Mouse (Mus musculus): ENCODE results near the gene Srp68.

Srp68 gene

DNA sequence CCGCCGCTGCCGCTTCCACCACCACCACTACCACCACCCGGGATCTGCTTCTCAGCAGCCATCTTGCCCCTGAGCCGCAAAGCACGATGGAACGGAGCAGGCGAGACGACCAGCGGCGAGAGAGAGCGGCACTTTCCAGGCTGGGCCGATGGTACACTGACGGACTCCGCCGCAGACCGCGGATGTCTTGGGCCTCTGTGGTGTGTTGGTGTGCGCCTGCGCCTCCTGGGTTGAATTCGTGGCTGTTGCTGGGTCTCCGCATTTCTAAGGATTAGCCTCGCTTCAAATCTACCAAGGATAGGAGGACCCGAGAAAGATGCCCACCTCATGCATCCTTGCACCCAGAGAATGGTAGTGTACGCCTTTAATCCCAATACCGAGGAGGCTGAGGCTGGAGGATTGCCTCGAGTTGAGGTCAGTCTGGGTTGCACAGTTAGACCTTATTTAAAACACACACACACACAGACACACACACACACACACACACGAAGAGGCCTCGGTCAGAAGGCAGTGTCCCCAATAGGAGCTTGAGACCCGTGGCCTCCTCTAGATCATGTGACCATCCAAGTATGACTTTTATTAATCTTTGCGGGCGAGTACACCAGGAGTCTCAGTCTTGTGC lies at the start of gene Srp68:
TSS of gene Srp68 (minus strand) at position 173 of the 622 bp plus-strand sequence.
- peak; percentile 96 to 97 for DNase-seq

GRCm38 (mm10) chr11:116318719-116319659 lies 45.0 kb upstream of the Srp68 start:
- DNase-seq, result peak; percentile 82 to 92

DNA sequence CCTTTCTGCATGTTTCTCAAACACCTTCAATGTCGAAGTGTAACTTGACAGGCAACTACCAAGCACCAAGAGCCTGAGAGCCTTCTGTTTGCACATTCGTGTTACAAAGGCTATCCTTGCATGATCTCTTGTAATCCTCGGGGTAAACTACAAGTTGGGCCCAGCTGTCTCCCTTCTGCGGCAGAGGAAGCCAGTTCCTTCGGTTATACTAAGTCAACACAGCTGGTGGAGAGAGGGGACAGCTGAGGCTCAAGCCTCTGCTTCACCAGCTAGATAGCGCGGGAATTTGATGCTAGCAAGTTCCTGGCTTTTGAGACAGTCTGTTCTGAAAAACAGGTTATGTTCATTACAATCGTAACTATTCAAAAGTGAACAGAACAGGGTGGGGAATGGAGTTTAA lies 38.3 kb upstream of the Srp68 start:
- DNase-seq, result no peak

- DNase-seq, result no peak
These were observed 37.2 kb upstream of the Srp68 start for GRCm38 (mm10) chr11:116311169-116311568.

GRCm38 (mm10) chr11:116309601-116310000 lies 35.6 kb upstream of the Srp68 start:
- DNase-seq, result no peak

GRCm38 (mm10) chr11:116307762-116308531 lies 33.9 kb upstream of the Srp68 start:
- DNase-seq, result peak in 1 of 2 experiments; percentile 12

GRCm38 (mm10) chr11:116307019-116307725 lies 33.2 kb upstream of the Srp68 start, which contains the start of gene Exoc7:
Exoc7 (minus strand) TSS chr11:116307233.
- no peak for DNase-seq

DNA sequence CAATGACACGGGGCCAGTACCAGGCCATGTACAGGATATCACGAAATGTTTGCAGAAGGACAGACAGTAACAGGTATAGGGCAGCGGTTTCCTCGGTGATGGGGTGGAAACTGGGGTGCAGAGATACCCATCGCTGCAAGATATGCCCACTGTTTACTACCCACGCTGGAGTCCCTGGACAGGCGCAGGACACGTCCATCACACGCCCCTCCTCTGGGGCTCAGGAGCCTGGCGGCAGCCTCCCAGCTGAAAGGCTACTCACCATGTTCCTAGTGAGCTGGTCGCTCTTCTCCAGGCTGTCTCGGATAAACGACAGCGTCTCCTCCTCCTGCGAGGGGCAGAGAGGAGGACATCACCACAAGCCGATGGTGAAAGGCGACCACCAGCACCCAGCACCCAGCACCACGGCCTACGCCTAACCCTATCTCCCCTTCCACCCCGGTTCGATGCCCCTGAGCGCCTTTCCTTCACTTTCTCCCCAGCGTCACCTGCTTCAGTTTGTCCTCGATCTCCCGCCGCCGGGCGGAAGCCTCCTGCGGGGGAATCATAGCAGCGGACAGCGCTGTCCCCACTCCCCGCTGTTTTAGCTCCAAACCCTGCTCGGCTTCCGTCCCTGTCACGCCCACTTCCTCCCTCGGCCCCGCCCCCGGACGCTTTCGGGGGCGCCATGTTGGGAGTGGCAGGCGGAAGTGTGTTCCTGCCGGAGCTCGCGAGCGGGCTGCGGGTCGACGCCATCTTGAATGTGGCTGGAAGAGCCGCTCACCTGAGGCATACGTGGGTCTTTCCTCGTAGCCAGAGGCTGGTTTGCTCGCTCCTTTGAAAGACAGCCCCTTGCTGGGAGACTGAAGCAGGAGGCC lies 32.3 kb upstream of the Srp68 start:
- peak; percentile 91 for DNase-seq

DNA sequence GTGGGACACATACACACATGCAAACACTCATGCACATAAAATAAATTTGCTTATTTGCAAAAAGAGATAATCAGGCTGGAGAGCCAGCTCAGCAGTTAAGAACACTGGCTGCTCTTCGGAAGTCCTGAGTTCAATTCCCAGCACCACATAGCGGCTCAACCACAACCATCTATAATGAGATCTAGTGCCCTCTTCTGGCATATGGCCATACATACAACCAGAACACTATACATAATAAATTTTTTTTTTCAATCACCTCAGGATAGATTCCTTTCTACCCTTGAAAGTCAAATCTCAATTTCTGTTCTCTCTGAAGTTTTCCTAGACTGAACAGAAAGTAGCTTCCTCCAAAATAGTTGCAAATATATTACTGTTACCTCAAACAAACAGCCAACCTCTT lies 31.4 kb upstream of the Srp68 start:
- no peak for DNase-seq

- DNase-seq, result peak; percentile 75 to 82
These were observed 24.6 kb upstream of the Srp68 start for GRCm38 (mm10) chr11:116298621-116299020.

DNA sequence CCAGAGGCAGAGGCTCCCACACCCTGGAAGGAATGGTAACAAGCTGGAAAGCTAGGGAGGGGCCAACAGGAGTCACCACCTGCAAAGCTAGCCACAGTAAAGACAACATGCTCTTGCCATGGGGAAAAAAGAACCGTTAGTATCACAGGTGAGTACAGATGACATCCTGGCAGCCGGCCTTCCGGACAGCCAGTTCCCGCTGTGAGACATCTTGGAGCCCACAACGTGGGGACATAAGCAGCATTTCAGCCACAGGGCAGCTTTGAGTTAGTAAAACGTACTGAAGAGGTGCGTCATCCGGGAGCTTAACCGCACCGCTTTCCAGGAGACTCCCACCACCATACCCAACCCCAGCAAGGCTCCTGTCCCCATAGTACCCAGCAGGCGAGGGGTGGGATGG lies 24.2 kb upstream of the Srp68 start:
- peak; percentile 74 to 77 for DNase-seq

DNA sequence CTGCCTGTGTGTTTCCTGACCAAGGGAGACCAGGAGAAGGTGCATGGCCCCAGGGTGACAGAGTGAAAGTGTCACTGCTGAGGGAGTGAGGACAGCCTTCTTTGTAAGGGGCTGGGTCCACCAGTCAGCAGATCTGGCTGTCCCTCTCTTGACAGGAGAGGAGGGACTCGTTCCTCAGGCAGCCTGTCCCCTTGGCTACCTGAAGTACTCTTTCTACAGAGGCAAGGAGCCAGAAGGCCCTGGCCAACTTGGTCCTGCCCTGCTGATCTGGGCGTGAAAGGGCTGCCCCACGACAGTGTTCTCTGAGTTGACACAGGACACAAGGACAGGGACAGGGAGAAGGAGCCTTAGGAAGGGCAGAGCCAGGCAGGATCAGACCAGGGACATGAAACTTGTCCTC lies 23.0 kb upstream of the Srp68 start:
- no peak for DNase-seq

- no peak for DNase-seq
These were observed 22.2 kb upstream of the Srp68 start for GRCm38 (mm10) chr11:116296191-116296734.

GRCm38 (mm10) chr11:116294319-116294718 lies 20.3 kb upstream of the Srp68 start:
- peak; percentile 50 to 69 for DNase-seq

DNA sequence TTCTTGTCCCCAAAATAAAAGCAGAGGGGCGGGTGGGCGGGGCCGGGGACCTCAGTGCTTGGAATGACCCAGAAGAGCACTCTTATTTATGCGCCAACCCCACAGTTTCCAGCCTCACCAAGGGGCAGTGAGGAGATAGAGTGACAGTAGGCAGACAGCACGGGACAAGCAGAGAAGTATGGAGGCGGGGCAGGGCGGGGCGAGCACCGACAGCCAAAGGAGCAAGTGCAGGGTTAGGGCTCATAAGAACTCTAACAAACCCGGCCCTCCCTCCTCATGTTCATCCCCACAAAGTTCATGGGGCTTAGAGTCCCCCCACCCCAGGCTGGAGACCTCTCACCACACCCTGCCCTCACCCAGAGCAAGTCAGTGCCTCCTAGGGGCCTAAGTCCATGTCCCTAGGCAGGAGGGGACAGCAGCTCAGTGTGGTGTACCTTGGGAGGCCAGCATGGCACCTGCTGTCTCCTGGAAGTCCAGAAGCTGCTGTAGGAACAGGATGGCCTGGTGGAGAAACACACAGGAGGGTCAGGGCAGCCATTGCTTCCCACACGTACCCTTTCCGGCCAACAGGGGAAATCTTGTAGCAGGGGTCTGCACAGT lies 19.6 kb upstream of the Srp68 start:
- DNase-seq, result no peak

- DNase-seq, result no peak
These were observed 18.4 kb upstream of the Srp68 start for GRCm38 (mm10) chr11:116292401-116292800.

GRCm38 (mm10) chr11:116290556-116290955 lies 16.5 kb upstream of the Srp68 start:
- no peak for DNase-seq

DNA sequence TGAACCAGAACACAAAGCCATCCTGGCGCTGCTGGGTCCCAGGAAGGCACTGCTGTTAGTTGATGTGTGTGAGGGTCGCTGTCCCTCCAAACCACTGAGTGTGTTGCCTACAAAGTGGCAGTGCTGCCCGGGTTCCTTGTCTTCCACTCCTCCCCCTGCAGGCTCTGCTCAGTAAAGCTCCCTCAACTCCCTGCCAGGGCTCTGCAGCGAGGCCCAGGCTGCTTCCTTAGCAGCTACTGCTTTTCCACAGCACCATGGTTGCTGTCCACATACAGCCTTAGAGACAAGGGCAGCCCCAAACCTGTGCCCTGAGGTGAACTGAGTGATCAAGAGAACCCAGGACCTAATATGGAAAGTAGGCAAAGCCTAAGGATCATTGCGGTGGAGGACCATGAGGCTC lies 13.3 kb upstream of the Srp68 start:
- DNase-seq, result no peak

DNA sequence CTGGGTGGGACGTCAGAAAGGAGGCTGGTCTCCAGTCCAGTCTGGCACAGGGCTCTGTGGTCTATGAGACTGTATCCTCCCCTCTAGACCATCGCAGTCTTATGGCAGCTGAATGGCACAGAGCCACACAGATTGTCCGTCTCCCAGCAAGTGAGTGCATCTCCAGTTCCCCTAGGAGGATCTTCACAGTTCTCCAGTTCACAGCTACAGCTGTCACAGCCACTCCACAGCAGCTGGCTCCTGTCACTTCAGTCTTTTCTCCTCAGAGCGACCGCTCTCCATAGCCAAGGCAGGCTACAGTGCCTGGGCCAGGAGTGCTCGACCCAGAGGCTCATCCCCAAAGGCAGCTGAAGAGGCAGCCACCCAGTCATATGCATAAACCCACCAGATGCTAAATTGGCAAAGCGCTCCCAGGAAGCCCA lies 11.8 kb upstream of the Srp68 start:
- DNase-seq, result no peak

- DNase-seq, result no peak
These were observed 10.0 kb upstream of the Srp68 start for GRCm38 (mm10) chr11:116283982-116284381.

Measured in cerebellum, adult 18-20 months (tissue).